Mouse (Mus musculus): Measurements from ENCODE around the gene B4galnt2. TPM values are rescaled to one million over a fixed set of nuclear protein-coding genes. Genes with fewer than 3 reads are reported as not detected.

B4galnt2 gene
- polyA plus RNA-seq (2012; rRNA removed), result 0.11 TPM in 1 of 2 replicates, not detected in the other

GRCm38 (mm10) chr11:95914571-95914991 is at the start of gene B4galnt2:
TSS of gene B4galnt2 (minus strand) at chr11:95914891.

GRCm38 (mm10) chr11:95842074-95842681 is 72.5 kb downstream of the B4galnt2 start, which contains the start of gene Abi3:
TSS of gene Abi3 (minus strand) at chr11:95842476.

DNA sequence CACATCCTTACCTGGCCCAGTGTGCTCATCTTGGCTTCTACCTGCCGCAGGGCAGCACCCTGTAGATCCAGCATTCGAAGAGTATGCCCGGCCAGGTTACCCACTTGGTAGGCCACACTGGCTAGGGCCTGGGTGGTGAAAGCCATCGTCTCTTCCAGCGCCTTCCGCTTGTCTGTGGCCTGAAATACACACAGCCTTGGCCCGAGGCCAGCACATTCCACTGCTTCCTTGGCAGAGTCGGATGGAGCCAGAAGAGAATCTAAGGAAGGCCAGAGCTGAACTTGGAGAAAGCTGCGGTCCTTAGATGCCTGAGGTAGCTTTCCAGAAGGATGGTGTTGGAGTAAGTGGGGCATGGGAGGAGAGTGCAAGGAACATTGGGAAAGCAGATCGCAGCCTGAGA is 77.6 kb downstream of the B4galnt2 start, which contains the start of gene Gngt2:
TSS of gene Gngt2 (plus strand) at position 158 of the 400 bp plus-strand sequence.

DNA sequence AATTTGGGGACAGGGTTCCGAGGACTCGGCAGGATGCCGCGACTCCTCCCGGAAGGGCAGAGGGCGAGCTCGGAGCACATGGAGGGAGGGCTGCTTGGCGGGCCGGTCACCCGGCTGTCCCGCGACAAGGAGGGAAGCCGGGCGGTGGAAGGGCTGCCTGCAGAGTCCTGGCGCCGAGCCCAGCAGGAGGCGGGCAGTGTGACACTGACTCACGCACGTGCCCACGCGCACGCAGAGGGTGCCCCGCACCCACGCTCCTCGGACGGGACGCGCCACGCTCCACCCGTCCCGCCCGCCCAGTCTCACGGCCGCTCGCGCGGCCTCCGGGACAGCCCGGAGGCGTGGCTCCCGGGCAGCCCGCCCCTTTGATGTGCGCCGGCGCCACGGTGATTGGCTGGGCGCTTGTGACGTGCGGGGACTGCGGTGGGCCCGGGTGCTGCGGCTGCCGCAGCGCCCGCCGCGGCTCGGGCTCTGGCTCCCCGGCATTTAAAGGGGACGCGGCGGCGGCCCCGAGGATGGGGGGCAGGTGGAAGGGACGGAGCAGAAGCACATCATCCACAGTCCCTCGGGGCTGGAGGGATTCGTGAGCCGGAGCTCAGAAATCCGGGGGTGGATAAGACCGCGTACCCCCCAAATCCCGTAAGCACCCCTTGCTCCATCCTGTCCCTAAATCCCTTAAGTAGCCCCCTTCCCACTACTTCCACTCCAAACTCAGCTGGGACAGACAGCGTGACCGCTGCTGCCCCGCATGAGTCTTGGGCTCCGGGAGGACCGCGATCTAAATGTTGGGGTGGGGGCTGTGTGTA is 90.4 kb downstream of the B4galnt2 start, which contains the start of gene Phospho1:
TSS of gene Phospho1 (plus strand) at position 429 of the 806 bp plus-strand sequence.

Other genes starting within 250 kb of the B4galnt2 start
- gene Phb, start 247.9 kb downstream of the B4galnt2 start, polyA plus RNA-seq (2012; rRNA removed), result 233 and 392 TPM in 2 replicates
- gene Zfp652, start 202.2 kb downstream of the B4galnt2 start, polyA plus RNA-seq (2012; rRNA removed), result 24.6 and 25.5 TPM in 2 replicates
- gene B130006D01Rik, start 191.3 kb downstream of the B4galnt2 start, polyA plus RNA-seq (2012; rRNA removed), result 0.13 and 0.40 TPM in 2 replicates
- 0.46 and 1.6 TPM in 2 replicates for gene Phospho1, start 90.4 kb downstream of the B4galnt2 start, polyA plus RNA-seq (2012; rRNA removed)
- gene Gngt2, start 77.7 kb downstream of the B4galnt2 start, polyA plus RNA-seq (2012; rRNA removed), result 7.3 and 8.3 TPM in 2 replicates
- gene Abi3, start 72.4 kb downstream of the B4galnt2 start, polyA plus RNA-seq (2012; rRNA removed), result 3.1 and 4.8 TPM in 2 replicates
- gene Igf2bp1, start 91.0 kb upstream of the B4galnt2 start, polyA plus RNA-seq (2012; rRNA removed), result 51.9 and 53.4 TPM in 2 replicates
- 0.18 TPM in 1 of 2 replicates, not detected in the other for gene Gip, start 109.7 kb upstream of the B4galnt2 start, polyA plus RNA-seq (2012; rRNA removed)
- gene Snf8, start 120.0 kb upstream of the B4galnt2 start, polyA plus RNA-seq (2012; rRNA removed), result 49.4 and 59.9 TPM in 2 replicates
- 37.6 and 45.1 TPM in 2 replicates for gene Ube2z, start 150.5 kb upstream of the B4galnt2 start, polyA plus RNA-seq (2012; rRNA removed)
- gene Atp5g1, start 160.8 kb upstream of the B4galnt2 start, polyA plus RNA-seq (2012; rRNA removed), result 217 and 260 TPM in 2 replicates
- not detected in 2 replicates for gene Calcoco2, start 197.1 kb upstream of the B4galnt2 start, polyA plus RNA-seq (2012; rRNA removed)
- gene Ttll6, start 218.9 kb upstream of the B4galnt2 start, polyA plus RNA-seq (2012; rRNA removed), result 0.06 and 0.08 TPM in 2 replicates

All from central nervous system, embryonic 11.5 days (tissue).